Mouse (Mus musculus) kidney, postnatal 14 days (tissue): ENCODE measurements around the gene Gsdma.
"Not testable (repeated sequence)": the region's sequence is repeated elsewhere in the genome, so short reads cannot be mapped to it uniquely, and the experiment has no call there.

Experiments used
- DNase-seq: peaks from one replicate; pipeline ENCODE4 v3.0.0; 2022; ENCODE audit warnings: mixed read lengths

Gsdma gene

DNA sequence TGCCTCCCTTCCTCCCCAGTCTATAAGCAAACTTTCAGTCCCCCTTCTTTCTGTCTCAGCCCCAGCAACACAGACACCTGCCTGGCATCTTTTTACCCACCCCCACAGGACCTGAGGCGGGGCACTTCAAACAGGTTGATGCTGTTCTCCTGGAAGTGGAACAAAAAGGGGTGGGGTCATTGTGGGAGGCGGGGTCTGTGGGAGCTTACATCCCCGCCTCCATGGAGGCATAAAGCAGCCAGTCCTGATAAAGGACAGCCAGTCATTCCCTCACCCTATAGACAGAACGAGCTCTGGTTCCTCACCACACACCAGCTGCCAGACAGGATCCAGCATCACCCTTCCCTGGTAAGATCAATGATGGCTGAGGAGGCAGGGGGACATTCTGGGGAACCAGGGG, at the start of gene Gsdma:
Gsdma (plus strand) TSS at position 261 of the 400 bp plus-strand sequence.
- DNase-seq: no peak

DNA sequence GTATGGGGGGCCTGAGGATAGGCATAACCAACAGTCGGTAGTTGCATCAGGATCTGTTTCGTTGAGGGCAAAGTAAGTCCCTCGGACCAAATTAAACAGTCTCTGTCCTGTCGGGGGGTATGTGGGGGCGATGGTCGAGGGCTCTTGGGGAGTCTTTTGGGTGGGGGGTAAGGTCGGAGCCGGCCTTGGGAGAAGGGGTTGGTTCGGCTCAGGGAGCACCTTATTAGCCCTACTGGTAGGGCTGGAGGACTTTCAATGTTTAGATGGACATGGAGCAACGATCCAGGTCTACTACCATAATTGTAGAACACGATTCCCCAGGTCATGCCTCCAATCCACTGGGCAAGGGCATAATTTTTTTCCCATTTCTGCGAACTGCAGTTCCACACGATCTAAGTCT, 43.4 kb upstream of the Gsdma start:
- no peak for DNase-seq

DNA sequence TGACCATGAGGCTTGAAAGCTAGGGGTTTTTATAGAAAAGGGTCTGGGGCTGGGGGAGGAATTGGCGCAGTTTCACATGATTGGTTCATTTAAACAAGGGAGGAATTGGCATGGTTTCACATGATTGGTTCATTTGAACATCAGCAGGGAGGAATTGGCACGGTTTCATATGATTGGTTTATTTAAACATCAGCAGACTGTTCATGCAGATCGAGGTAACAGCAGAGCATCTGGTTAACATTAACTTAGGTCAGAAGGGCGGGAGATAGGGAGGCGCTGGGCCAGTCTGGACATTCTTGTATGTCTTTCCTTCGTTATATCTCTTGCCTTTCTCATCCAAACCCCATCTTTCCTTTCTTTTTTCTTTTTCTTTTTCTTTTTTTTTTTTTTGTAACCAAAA, 40.2 kb upstream of the Gsdma start:
- not testable (repeated sequence) for DNase-seq

DNA sequence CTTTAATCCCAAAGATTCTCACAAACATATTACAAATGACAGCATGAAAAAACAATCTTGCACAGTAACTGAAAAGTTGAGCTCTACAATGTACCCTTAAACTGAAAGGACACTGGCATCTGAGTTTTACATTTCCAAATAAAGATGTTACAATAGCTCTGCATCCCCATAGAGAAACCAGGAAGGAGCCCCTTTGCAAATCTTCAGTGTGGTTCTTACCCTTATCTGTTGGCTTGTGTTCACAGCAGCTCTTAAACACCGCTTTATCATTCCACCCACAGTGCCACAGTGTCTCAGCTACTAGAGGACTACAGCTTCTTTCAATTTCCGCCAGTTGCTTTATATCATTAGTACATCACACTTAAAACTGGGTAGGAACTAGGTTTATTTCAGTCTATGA, 39.8 kb upstream of the Gsdma start:
- not testable (repeated sequence) for DNase-seq

DNA sequence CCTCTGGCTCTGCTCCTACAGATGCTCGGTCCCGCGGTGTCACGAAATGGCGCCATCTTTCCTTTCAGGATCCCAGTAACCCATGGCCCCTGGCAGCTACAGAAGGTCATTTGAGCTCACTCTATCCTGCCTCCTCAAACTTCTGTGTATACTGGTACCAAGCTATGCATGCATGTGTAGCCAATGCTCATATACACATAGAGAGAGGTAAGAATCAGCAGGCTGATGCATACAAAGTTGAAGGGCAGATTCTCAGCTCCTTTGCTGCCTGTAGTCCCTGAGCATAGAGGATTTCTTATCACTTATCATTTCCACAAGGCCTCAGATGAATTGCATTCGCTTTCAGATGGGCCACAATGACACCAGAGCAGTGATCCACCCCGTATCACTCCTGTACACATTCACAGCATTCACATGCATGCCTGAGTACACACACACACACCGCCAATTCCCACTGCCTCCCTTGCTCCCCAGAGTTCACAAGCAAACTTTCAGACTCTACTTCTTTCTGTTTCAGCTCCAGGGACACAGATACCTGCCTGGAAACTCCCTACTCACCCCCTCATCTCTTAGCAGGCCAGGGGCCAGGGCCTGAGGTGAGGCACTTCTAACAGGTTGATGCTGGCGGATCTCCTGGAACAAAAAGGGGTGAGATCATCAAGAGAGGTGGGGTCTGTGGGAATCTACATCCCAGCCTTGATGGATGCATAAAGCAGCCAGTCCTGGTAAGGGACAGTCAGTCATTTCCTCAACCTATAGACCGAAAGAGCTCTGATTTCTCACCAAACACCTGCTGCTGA, 38.3 kb upstream of the Gsdma start, which contains the start of the genes Gm12355 and Gsdma3:
Gm12355 (minus strand) TSS at position 51 of the 800 bp plus-strand sequence.
Gsdma3 (plus strand) TSS at position 750 of the 800 bp plus-strand sequence.
- DNase-seq: no peak

DNA sequence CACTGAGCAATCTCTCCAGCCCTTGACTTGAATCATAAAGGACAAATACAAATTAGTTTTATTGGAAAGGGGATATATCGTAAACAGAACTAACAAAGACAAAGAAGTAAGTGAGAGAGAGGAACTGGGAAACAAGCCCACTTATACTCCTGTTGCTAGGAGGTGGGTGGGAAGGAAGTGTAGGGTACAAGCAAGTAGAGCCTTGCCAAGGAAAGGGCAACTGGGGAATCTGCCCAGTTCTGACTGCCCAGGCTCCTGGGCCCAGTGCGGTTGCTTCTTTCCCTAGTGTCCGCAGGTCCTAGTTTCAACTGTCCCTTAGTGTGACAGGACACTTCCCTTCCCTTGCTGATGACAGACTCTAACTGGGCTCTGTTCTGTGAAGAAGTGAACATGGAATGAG, 35.4 kb upstream of the Gsdma start:
- no peak for DNase-seq

DNA sequence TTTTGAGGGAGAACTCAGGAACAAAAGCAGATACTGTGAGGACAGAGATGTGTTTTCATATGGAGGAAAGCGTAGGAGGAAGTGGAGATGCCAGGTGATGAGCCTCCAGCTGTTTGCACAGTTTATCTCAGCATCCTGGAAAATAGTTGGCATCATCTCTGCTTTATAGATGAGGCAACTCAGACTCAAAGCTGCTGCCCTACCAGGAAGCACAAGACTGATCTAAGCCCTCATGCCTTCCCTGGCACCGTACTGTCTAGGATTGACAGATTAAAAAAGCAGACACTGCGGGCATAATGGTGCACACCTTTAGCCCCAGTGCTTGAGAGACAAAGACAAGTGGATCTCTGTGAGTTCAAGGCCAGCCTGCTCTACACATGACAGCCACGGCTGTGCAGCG, 33.5 kb upstream of the Gsdma start:
- no peak for DNase-seq

DNA sequence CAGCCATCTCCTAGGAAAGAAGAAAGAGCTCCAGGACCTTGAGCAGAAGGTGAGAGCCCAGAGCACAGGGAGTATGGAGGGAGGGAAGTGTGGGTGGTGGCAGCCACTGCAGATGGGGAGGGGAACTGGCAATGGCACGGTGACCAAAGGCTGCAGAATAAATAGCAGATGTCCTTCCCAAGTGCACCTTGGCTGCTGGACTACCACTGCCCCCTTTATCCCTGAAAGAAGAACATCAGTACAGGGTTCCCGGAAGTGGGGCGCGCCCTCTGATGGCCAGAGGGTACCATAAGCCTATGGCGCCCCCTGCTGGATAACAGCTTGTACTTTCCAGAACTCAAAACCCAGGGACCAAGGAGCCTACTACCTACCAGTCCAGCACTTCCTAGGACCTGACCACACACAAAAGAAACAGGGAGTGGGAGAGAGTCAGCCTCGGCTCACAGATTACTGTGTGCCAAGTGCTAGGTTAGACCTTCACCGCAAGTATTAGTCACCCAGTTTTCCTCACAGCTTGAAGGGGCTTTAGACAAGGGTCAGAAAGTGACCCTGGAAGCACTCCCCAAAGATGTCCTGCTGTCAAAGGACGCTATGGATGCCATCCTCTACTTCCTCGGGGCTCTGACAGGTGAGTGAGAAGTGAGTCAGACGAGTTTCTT, 28.7 kb upstream of the Gsdma start:
- peak; percentile 12 for DNase-seq

DNA sequence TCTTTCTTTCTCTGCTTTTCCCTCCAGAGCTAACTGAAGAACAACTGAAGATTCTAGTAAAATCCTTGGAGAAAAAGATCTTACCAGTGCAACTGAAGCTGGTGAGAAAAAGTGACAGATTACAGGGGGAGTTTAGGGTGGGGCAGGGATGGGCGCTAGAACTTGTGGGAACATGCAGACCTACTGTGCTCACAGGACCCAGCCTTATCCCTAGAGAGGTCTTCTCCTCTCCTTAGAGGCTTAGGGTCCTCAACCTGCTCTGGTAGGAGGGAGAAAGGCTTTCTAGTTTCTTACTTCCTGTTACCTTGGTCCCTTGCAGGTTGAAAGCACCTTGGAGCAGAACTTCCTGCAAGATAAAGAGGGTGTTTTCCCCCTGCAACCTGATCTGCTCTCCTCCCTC, 26.6 kb upstream of the Gsdma start:
- DNase-seq: no peak

DNA sequence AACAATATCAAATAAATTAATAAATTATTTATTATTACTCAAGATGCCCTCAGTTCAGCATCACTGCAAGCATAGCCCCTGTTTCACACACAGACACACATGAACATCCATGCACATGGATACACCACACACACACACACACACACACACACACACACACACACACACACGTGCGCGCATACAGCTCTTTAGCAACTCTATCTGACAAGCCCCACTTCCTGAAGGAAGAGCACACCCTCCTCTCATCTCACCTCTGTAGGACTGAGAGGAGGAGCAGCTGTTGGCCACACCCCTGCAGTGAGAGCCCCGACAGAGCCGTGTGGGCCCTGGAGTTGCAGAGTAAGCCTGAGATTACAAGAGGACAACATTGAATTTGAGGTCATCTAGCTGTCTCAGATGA, 24.1 kb upstream of the Gsdma start:
- no peak for DNase-seq

DNA sequence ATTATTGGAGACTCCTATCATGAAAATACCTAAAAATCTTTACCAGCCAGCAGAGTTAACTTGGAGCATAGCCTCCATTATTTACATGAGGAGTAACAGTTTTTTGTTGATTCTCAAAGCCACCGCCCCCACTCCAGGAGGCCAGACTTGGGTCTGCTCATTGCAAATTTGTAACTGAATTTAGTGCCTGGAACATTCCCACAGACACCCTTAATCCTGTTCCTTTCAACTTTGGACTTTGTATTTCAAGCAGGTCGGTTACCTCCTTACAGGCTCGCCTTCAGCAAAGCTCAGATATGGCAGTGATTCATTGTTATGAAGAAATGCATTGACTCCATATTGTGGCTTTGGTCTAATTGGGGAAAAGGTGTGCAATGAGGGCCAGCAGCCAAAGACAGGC, 19.4 kb upstream of the Gsdma start:
- peak; percentile 12 for DNase-seq

DNA sequence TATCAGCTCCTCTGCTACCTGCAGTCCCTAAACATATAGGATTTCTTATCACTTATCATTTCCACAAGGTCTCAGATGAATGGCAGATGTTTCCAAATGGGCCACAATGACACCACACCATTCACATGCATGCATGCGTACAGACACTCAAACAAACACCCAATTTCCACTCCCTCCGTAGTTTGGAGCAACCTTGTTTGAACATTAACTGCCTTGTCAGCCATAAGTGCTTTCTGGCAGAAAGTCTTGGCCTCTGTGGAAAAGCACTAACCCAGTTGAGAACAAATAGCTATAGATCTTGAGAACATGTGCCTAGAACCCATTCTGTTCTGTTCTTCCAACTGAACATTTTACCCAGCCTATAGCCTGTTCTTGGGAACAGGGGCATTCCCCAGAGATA, 18.2 kb upstream of the Gsdma start:
- DNase-seq: peak; percentile 30

DNA sequence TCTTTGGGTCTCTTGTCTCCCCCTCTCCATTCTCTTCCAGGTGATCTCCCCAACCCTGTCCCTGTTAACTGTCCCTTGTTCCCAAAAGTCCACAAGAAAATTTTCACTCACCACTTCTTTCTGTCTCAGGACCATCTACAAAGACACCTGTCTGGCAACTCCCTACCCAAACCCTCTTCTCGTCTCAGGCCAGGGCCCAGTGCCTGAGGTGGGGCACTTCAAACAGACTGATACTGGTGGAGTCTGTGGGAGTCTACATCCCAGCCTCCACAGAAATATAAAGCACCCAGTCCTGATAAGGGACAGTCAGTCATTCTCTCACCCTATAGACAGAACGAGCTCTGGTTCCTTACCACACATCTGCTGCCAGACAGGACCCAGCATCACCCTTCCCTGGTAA, 17.7 kb upstream of the Gsdma start, which contains the start of gene Gsdma2:
Gsdma2 (plus strand) TSS at position 301 of the 400 bp plus-strand sequence.
- DNase-seq: no peak

DNA sequence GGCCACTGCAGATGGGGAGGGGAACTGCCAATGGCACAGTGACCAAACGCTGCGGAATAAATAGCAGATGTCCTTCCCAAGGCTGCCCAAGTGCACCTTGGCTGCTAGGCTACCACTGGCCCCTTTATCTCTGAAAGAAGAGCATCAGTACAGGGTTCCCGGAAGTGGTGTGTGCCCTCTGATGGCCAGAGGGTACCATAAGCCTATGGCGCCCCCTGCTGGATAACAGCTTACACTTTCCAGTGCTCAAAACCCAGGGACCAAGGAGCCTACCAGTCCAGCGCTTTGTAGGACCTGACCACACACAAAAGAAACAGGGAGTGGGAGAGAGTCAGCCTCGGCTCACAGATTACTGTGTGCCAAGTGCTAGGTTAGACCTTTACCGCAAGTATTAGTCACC, 9.1 kb upstream of the Gsdma start:
- peak; percentile 58 for DNase-seq

DNA sequence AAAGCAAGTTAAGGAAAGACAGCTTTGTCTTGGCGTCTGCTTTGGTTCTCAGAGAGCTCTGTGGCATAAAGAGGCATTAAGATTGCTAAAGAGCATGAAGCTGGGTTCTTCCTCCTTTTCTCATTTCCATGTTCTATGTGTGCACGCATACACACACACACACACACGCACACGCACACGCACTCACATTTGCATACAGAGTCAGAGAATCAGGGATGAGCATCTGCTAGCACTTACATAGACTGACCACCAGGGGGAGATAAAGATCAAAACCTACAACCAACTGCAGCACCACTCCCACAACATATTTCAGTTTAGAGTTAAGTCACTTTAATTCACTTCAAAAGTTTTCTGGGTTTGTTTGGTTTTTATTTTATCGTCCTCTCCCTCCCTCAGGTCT, 3.6 kb upstream of the Gsdma start:
- peak; percentile 48 for DNase-seq

DNA sequence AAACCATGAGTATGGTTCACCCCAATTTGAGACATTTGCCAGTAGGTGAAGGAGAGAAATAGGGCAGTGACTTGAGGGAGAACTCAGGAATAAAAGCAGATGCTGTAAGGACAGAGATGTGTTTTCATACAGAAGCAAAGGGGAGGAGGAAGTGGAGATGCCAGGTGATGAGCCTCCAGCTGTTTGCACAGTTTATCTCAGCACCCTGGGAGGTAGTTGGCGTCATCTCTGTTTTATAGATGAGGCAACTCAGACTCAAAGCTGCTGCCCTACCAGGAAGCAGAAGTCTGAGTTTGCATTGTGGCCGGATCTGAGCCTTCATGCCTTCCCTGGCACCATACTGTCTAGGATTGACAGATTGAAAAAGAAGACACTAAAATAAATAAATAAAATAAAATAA, 4.8 kb downstream of the Gsdma start:
- no peak for DNase-seq

DNA sequence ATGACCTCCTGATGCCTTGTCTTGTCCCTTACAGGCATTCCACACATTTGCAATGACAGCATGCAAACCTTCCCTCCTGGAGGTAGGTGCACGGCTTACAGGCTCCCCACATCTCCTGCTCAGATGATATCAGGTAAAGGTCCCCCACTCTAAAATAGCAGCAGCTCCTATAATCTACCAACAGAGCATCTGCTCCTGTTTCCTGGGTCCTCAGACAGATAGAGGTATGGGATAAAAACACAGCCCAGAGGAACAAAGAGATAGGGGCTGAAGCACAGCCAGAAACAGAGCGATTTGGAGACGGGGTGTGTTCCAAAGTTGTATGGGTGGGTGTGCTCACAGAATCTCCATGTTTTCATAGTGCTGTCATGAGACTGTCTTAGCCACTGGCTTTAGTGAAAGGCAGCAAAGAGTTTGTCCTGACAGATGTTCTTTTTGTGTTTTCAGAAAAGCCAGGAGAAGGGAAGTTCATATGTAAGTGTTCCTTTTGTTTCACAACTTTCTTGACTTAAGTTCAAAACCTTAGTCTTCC, 7.2 kb downstream of the Gsdma start:
- DNase-seq: no peak

DNA sequence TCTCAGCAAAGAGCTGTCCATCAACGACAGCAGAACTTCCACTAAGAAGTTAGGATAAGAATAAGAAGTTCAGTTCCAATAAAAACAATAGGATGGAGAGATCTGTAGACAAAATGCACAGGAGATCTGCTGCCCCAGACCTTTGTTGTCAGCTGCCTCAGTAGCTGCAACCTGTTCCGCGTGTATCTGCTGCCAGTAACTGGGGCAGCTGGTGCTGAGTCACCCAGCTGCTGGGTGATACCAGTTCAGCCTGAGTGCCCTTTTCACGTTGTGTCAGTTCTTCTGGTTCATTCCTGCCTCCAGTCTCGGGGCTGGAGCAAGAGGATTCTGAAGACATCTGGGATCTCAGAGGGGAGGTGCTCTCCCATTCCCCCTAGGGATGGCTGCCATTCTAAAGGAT, 7.7 kb downstream of the Gsdma start:
- DNase-seq: no peak

DNA sequence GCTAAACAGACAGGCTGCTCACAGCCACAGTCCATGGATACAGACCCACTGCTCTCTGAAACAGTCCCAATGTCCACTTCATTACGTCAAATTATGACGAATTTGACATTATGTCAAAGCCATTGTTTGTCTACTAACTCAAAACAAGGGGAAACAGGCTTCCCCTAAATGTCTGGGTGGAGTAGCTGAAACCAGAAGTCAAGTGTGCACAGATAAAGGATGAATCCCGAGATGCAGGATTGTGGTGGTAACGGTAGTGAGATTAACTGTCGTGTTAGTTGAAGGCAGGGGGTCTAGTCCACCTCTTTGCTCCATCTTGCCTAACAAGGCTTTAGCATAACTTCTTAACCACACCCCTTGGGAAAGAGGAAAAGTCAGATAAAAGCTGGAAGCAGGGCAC, 8.3 kb downstream of the Gsdma start:
- no peak for DNase-seq

DNA sequence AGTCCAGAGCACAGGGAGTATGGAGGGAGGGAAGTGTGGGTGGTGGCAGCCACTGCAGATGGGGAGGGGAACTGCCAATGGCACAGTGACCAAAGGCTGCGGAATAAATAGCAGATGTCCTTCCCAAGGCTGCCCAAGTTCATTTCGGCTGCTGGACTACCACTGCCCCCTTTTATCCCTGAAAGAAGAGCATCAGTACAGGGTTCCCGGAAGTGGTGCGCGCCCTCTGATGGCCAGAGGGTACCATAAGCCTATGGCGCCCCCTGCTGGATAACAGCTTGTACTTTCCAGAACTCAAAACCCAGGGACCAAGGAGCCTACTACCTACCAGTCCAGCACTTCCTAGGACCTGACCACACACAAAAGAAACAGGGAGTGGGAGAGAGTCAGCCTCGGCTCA, 9.0 kb downstream of the Gsdma start:
- peak; percentile 66 for DNase-seq

DNA sequence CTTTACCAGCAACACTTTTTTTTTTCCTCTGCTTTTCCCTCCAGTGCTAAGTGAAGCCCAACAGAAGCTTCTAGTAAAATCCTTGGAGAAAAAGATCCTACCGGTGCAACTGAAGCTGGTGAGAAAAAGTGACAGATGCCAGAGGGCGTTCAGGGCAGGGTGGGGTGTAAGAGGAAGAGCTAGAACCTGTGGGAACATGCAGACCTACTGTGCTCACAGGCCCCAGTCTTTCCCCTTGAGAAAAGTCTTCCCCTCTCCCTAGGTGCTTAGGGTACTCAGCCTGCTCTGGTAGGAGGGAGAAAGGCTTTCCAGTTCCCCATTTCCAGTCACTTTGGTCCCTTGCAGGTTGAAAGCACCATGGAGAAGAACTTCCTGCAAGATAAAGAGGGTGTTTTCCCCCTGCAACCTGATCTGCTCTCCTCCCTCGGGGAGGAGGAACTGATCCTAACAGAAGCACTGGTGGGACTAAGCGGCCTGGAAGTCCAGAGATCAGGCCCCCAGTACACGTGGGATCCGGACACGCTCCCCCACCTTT, 11.7 kb downstream of the Gsdma start:
- no peak for DNase-seq

DNA sequence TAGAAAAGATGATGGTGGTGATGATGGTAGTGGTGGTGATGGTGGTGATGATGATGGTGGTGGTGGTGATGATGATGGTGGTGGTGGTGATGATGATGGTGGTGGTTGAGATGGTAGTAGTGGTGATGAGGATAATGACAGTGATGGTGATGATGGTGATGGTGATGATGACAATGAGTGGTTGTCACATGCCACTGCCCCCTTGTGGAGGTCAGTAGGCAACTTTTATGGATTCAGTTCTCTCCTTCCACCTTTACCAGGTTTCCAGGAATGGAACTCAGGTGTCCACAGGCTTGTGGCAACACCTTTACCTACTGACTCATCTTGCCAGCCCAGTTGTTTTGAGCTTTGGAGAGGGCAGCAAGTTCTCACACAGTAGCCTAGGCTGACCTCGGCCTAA, 15.9 kb downstream of the Gsdma start:
- DNase-seq: no peak

DNA sequence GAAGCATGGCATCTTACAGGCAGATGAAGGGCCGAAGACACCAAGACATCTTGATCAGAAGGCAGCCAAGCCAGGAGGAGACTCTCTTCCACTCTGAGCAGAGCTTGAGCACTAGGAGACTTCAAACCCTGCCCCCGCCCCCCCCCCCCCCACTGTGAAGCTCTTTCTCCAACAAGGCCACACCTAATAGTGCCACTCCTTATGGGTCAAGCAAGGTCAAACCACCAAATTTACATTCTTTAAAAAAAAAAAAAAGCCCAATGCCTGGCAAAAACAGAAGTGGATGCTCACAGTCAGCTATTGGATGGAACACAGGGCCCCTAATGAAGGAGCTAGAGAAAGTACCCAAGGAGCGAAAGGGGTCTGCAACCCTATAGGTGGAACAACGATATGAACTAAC, 16.4 kb downstream of the Gsdma start:
- DNase-seq: not testable (repeated sequence)

DNA sequence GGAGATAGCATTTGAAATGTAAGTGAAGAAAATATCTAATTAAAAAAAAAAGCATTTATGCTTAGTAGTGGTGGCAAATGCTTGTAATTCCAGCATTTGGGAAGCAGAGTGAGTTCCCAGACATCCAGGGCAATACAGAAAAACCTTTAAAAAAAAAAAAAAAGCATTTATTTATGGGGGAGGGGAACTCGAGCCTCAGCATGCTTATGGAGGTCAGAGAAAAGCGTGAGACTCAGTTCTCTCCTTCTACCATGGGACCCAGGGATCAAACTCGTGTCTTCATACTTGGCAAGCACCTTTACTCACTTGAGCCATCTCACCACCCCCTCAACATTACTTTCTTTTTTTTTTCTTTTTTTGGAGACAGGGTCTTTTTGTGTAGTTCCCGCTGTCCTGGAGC, 17.0 kb downstream of the Gsdma start:
- no peak for DNase-seq
